Mouse (Mus musculus) olfactory bulb, adult 2 months (tissue): ENCODE measurements around the gene Ccnd2.

Experiments used
- CTCF ChIP-seq: fragments of 200-500 bp; IDR thresholded peaks from 2 replicates; pipeline ENCODE4 v1.5.1; 2012; ENCODE audit warnings: low read depth, mild to moderate bottlenecking, low read length, moderate library complexity; ENCODE audit not compliant: insufficient read depth
- POLR2A ChIP-seq: fragments of 200-500 bp; IDR thresholded peaks from 2 replicates; pipeline ENCODE4 v1.6.1; 2012; ENCODE audit warnings: mild to moderate bottlenecking, low read depth, low read length, moderate library complexity; ENCODE audit not compliant: insufficient read depth

DNA sequence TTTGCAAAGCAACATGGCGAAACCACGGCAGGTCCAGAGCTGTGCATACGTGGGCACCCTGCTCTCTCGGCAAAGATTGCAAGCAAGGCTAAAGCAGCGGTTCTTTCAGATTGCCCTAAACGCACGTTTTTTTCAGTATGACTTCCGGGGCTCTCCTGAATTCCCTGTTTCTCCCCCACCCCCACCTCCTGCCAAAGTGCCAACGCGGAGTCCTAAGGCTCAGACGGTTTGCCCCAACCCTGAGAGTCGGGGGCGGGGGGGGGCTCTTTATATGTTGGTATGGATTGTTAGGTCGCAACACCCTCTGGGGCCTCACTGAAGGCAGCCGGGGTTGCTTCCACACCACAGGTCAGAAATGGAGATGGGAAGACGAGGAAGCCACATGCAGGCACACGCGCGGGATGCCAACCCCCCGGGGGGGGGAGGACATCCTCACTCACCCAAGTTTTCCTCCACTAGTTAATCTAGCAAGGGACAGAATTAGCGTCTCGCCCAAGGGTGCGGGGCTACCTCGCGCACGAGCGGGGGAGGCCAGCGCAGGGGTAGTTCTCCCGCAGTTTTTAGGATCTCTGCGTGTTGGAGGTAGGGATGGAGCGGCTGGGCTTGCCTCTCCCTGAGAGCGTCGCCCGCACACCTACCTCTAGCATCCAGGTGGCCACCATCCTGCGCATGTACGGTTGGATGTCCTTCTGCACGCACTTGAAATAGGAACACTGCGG lies 1.9 kb downstream of the Ccnd2 start:
- TF ChIP-seq CTCF (no peak), POLR2A (no peak)
